Mouse (Mus musculus) embryonic fibroblast, embryonic 13.5 days (primary cell): ENCODE measurements around the gene Trim54. TPM values are rescaled to one million over a fixed set of nuclear protein-coding genes. Genes with fewer than 3 reads are reported as not detected.

Experiments
- H3K27ac ChIP-seq: 2 replicates; pipeline ENCODE4 v1.5.1; 2012; ENCODE audit warnings: low read length, control low read depth, inconsistent platforms; ENCODE audit not compliant: insufficient read depth
- H3K4me1 ChIP-seq: 2 replicates; pipeline ENCODE4 v1.6.1; 2011; ENCODE audit warnings: low read length; ENCODE audit not compliant: control insufficient read depth, insufficient read depth
- H3K4me3 ChIP-seq: 2 replicates; pipeline ENCODE4 v1.5.1; 2011; ENCODE audit warnings: mild to moderate bottlenecking, control low read depth, low read length; ENCODE audit not compliant: insufficient read depth
- CTCF ChIP-seq: IDR thresholded peaks from 2 replicates; pipeline ENCODE4 v1.5.1; 2011; ENCODE audit warnings: mild to moderate bottlenecking, control low read depth, low read length, moderate library complexity, borderline replicate concordance; ENCODE audit not compliant: insufficient read depth
- POLR2A ChIP-seq: IDR thresholded peaks from 2 replicates; pipeline ENCODE4 v1.6.1; 2011; ENCODE audit warnings: low read depth, mild to moderate bottlenecking, control low read depth, low read length, moderate library complexity
- polyA plus RNA-seq: library from polyadenylated mRNA; stranded (reverse); fragments of >200 nt; gene quantifications from 2 replicates; pipeline ENCODE4 v1.2.4, GENCODE M21; 2011; ENCODE audit warnings: low read depth; ENCODE audit not compliant: missing spikeins, insufficient read length

The Trim54 gene
- polyA plus RNA-seq = not detected in 2 replicates

DNA sequence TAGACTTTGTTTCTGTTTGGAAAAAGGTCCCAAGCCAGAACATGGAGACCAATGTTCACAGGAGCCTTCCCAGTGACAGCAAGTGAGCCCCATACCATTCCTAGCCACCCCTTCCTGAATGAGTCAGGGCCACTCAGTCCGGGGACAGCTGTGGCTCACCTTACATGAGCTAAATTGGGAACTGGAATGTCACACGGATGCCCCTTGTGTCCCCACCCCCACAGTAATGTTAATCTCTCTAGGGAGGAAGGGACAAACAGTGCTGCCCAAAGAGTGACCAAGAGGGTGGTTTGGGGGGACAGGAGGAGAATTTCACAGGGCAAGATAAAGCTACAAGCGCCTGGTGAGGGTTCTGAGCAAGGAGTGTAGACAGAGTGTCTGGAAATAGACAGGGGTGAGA is at the start of gene Trim54:
Gene Trim54, plus strand, starts transcription at position 359 of the 400 bp plus-strand sequence.
- Histone ChIP-seq H3K4me3 (no peak within 1 kb of the TSS), H3K27ac (no peak within 1 kb of the TSS), H3K4me1 (0 out of 2 replicates have a peak, but pooled peaks cover 2% of the 10 kb centered on the region)
- no peak for TF ChIP-seq CTCF
- TF ChIP-seq POLR2A = no peak

DNA sequence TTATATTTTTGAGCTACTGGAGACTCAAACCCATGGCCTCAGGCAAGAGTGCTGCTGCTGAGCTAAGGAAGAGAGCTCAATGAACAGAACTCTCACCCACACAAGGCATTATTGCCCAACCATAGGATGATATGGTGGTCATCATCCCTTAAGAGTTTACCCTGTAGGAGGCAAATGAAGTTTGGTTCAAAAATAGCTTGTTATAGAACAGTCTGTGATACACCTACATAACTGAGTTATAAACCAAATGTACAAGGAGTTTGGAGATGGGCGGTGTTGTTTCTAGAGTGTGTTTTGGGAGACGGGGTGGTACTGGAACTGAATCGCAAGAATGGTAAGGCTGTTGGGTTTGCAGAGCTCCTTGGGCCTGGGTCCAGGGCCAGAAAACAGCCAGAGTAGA is 46.7 kb upstream of the Trim54 start:
- Histone ChIP-seq H3K4me1 (no peaks in the 10 kb centered on the region), H3K4me3 (no peak overlapping the region), H3K27ac (no peak overlapping the region)
- TF ChIP-seq CTCF (no peak), POLR2A (no peak)

DNA sequence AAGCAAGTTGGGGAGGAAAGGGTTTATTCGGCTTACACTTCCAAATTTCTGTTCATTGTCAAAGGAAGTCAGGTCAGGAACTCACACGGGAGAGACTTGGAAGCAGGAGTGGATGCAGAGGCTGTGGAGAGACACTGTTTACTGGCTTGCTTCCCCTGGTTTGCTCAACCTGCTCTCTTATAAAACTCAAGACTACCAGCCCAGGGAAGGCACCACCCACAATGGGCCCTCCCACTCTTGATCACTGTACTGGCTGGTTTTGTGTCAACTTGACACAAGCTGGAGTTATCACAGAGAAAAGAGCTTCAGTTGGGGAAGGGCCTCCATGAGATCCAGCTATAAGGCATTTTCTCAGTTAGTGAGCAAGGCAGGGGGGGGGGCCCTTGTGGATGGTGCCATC is 45.5 kb upstream of the Trim54 start:
- Histone ChIP-seq H3K4me3 (no peak overlapping the region), H3K4me1 (no peaks in the 10 kb centered on the region), H3K27ac (no peak overlapping the region)
- no peak for TF ChIP-seq CTCF
- no peak for TF ChIP-seq POLR2A

DNA sequence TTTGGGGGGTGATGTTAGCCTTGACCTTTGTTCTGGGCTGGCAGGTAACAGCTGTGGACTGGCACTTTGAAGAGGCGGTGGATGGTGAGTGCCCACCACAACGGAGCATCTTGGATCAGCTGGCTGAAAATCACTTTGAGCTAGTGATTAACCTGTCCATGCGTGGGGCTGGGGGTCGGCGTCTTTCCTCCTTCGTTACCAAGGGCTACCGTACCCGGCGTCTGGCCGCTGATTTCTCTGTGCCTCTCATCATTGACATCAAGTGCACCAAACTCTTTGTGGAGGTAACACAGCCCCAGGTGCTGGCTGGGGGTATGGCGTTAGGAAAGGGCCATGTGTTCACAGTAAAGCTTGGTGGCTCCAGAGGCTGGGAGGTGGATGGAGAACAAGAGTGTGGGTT is 44.7 kb upstream of the Trim54 start:
- no peak overlapping the region for H3K27ac ChIP-seq
- H3K4me1 ChIP-seq = no peaks in the 10 kb centered on the region
- H3K4me3 ChIP-seq = no peak overlapping the region
- TF ChIP-seq CTCF (no peak), POLR2A (no peak)

DNA sequence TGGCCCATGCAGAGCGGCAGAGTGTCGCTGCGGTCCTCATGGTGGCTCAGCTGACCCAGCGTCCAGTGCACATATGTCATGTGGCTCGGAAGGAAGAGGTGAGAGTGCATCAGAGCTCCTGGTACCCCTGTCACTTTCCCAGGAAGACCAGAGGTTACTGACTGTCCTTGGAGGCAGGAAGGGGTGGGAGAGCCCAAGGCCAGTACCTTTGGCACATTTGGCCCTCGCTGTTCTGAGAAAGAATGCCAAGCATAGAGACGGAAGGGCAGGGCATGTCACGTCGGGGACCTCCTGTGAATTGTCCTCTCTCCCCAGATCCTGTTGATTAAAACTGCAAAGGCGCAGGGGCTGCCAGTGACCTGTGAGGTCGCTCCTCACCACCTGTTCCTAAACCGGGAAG is 43.3 kb upstream of the Trim54 start:
- Histone ChIP-seq H3K4me1 (no peaks in the 10 kb centered on the region), H3K4me3 (no peak overlapping the region), H3K27ac (no peak overlapping the region)
- TF ChIP-seq POLR2A (no peak), CTCF (no peak)

DNA sequence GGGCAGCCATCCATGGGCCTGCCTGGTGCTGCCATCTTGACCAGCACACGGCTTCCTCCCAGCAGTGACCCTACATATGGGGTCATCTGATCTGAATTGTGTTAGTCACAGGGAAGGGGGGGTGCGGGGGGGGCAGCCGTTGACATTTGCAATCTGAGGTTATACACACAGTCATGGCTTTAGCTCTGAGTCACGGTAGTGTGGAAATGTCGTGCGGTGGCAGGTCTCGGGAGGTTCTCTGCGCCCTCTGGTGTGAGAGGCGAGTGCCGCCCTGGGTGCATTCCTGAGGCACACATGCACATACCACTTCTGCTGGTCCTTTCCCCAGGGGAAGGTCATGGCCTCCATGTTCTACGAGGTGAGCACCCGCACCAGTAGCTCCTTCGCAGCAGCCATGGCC is 40.2 kb upstream of the Trim54 start:
- Histone ChIP-seq H3K27ac (no peak overlapping the region), H3K4me3 (no peak overlapping the region), H3K4me1 (no peaks in the 10 kb centered on the region)
- TF ChIP-seq CTCF = no peak
- no peak for TF ChIP-seq POLR2A

DNA sequence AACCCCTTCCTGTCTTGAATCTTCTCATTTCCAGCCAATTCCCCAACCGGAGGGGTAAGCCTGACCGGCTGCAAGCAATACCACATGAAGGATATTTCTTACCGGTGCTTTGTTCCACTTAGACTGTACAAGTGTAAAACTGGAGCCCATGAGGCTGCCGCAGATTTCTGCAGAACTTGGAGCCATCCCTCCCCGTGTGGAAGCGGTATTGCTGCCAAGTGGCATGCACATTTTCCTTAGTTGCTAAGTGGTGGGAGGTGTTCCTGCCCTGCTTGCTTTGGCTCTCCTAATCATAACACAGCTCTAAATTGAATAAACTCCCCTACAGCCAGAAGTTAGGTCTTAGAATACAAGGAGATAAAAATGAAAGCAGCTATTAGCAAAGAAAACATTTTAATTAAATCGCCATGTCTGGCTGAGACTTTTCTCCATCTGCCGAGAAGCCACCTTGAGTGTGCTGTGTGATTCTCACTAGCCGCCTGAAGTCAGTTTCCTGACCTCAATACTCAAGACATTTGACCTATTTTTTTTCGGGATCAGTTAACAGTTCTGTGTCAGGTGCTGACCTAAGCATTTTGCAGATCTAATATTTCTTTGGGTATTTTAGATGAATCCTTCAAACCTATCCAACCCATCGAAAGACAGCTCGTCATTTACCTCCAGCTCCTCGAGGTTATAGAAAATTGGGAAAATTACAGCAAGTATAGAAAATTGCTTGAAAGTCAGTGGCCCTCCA is 36.3 kb upstream of the Trim54 start:
- Histone ChIP-seq H3K4me3 (no peak overlapping the region), H3K4me1 (no peaks in the 10 kb centered on the region), H3K27ac (no peak overlapping the region)
- TF ChIP-seq POLR2A (no peak), CTCF (no peak)

DNA sequence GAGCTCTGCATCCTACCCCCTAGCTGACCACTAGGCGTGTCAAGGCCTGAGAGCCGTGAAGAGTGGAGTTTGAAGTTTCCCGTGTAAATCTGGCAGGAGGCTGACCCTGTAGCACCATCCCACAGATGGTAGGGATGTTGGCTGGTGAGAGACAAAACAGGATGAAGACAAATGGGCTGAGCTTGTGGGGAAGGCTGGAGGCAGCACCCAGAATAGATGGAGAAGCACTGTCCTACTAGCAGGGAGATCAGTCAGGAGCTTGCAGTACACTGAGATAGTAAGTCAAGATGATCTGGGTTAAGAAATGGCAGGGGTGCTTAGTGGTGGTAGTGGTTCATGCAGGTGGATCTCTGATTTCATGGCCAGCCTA is 35.7 kb upstream of the Trim54 start:
- no peaks in the 10 kb centered on the region for H3K4me1 ChIP-seq
- no peak overlapping the region for H3K4me3 ChIP-seq
- TF ChIP-seq POLR2A (no peak), CTCF (no peak)

DNA sequence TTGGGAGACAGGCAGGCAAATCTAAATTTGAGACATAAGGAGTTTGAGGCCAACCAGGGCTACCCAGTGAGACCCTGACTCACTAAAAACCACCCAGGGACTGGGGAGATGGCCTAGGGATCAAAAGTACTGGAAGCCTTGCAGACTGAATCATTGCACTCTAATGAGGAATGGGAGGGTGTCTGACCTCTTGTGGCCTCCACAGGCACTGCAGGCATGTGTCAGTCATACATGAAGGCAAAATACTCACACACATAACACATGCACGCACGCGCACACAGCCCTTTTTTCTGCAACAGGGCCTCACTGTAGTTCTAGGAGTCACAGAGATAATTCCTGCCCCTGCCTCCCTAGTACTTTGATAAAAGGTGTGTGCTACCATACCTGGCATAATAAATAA is 35.1 kb upstream of the Trim54 start:
- Histone ChIP-seq H3K27ac (no peak overlapping the region), H3K4me3 (no peak overlapping the region), H3K4me1 (peaks cover 4% of the 10 kb centered on the region)
- TF ChIP-seq POLR2A (no peak), CTCF (peak; percentile 80; the same call in 1 of the 2 replicates)

More for the DNA sequence above, 35.7 kb upstream of the Trim54 start:
- H3K27ac ChIP-seq = no peak overlapping the region

DNA sequence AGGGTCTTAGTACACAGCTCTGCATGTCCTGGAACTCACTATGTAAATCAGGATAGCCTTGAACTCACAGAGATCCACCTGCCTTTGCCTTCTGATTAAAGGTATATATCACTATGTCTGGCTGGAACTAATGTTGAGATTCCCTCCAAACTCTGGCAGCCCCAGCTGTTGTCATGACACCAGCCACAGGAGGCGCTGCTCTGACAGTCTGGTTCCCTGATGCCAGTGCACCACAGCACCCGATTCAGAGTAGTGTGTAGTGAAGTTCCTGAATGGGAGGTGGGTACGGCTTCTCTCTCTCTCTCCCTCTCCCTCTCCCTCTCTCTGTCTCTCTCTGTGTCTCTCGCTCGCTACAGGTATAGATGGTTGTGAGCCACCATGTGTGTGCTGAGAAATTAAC is 34.2 kb upstream of the Trim54 start:
- Histone ChIP-seq H3K27ac (no peak overlapping the region), H3K4me1 (peaks cover 11% of the 10 kb centered on the region), H3K4me3 (no peak overlapping the region)
- no peak for TF ChIP-seq POLR2A
- peak; percentile 70; the same call in 1 of the 2 replicates for TF ChIP-seq CTCF

DNA sequence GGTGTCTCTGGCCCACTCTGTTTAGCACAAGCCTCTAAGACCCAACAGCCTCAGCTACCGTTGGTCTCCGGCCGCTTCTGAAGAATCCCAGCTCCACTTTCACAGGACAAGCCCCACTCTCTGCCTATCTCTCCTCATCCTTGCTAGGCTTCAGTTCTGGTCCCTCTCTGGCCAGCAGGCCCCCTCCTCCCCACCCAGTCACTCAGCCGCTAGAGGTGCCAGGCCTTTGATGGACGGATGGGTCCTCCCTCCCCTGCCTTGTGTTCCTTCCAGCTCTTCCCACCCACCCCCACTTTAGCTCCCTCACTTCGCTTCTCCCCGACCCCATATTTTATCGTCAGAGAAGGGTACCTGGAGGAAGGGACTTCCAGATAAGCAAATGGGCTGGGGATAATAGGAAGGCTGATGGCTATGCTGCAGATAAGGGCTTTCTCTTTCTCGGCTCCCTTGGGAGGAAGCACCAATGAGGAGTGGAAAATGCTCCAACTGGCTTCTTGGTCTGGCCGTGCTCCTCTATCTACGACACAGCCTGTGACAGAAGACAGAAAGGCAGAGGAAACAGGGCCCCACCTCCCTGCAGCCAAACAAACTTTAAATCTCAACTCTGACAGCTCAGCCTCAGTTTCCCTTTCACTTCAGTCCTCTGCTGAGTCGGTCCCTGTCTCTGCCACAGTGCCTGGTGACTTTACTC is 33.4 kb upstream of the Trim54 start:
- TF ChIP-seq POLR2A (no peak), CTCF (no peak)
- H3K4me3 ChIP-seq = no peak overlapping the region
- H3K4me1 ChIP-seq = peaks cover 12% of the 10 kb centered on the region
- no peak overlapping the region for H3K27ac ChIP-seq
